Mouse (Mus musculus) megakaryocyte, adult 5-6 weeks (primary cell): ENCODE data around the gene Rbm26. TPM values are rescaled to one million over a fixed set of nuclear protein-coding genes. Genes with fewer than 3 reads are reported as not detected.

ENCODE experiments used
- ATAC-seq: 2 replicates; pipeline ENCODE4 v1.8.0; 2016; ENCODE audit warnings: mild to moderate bottlenecking, inconsistent platforms; ENCODE audit not compliant: poor library complexity, severe bottlenecking
- total RNA-seq, 2 experiments: library from RNA; stranded (forward) in 1 of 2; stranded (reverse) in 1 of 2; fragments of 153-499, 151-499 nt in 1 of 2; fragments of 221-1000, 200-1000 nt in 1 of 2; gene quantifications; 2 replicates each; pipeline versions ENCODE4 v1.2.3 to v1.2.4; 2015 to 2017

The Rbm26 gene
- total RNA-seq, 2 experiments from 2014 or later, result 35.6 to 41.5 TPM

DNA sequence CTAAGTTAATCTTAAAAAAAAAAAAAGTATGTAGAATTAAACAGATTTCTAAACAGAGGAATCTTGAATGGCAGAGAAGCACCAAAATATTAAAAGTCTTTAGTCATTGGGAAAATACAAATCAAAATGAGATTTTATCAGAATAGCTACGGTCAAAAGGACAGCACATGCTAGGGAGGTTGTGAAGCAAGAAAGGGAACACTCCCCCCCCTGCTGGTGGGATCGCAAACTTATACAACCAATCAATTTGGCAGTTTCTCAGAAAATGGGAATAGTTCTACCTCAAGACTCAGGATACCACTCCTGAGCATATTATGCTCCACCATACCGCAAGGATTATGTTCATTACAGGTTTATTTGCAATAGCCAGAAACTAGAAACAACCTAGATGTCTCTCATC is 80.9 kb downstream of the Rbm26 start:
- ATAC-seq, result no peak

DNA sequence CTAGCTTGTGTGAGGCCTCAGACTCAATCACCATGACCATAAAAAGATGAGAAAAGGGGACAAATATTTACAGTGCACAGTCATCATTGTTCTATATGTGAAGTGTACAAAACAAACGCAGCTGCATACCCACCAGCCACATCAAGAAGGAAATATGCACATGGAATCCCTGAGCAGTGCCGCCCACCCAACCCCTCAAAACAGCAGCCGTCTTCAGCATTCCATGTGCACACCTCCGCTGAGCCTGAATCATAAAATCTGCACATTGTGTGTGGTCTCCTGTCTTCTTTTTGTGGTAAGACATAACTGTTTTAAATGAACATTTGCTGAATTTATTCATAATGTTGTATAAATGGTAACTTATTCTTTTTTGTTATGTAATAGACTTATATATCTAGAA is 90.1 kb downstream of the Rbm26 start:
- ATAC-seq, result no peak

DNA sequence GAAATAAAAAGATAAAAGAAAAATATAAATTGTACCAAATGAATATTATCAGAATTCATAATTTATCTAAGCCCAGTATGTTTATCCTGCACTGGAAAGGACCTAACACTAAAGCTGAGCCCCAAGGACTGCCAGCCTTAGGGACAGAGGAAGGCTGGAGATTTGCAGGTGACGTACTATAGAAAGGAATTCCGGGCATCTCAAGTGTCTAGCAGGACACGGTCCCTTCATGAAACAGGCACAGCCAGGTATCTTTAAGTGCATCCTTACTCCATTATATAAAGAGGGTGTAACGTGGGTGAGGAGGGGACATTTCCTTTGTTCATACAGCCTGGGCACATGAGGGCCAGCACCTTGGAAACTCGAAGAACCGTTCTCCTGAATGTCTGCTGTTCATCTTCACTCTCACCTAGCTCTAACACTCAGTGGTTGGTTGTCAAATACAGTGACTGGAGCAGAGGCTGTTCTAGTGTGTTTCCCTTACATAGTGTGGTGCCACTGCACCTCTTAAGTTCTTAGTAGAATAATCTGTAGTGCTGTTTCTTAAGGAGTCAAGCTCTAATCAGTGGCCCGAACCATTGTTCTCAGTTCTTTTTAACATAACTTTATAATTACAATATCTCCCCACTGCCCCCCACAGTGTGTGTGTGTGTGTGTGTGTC is 91.7 kb downstream of the Rbm26 start:
- ATAC-seq, result no peak

DNA sequence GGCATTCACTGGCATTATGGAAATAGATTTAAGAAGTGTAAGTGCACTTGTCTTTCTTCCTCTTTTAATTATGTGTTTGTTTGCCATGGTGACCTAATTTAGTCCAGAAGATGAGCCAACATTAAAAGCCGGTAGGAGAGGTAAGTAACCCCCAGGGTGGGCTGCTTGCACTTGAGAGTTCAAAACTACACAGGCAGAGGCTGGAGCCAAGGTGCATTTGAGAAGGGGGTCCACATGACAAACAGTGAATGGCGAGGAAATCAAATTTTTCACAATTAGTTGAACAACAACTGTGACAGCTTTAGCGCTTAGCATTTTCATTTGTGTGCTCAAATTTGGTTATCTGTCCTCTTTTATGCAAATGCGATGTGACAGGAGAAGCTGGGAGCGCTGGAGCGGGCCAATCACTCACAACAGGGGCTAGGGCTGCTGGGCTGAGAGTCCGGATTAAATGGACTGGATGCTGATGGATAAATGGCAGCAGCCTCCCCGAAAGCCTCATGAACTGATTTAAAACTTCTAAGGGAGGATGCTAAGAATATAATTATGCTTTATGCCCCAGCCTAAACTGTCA is 92.3 kb downstream of the Rbm26 start:
- no peak for ATAC-seq

DNA sequence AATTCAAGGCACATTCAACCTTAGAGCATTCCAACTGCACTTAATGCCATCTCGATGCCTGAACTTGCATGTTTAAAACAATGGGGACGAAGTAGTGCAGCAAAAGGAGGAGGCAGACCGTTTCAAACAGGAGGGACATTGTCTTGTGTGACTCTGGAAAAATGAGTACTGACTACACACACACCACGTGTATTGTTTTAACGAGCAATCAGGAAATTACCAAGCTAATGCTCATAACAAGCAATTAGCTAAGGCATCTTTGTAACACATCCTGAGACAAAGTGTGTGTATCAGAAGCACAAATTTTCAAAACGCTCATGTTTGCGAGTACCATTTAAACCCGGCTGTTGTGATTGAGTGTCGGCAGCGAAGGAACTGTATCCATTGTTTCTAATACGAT is 93.0 kb downstream of the Rbm26 start:
- no peak for ATAC-seq

DNA sequence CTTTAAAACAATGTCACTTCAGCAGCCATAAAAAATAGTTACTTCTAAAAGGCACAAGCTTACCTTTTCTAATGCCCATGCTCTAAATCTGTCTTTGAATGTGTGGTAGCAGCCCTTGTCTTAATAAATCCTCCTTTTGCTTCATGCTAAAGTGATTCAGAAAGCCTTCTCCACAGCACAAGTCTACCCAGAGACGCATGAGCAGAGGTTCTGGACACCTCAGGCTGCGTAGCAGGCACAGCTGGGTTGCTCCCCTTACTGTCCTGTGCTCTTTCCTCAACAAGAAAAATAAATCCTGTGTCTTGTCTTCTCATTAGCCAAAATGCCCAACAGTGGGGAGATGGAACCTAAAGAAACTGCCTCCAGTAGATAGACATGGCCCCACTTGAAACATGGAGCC is 102.4 kb downstream of the Rbm26 start:
- ATAC-seq, result no peak

DNA sequence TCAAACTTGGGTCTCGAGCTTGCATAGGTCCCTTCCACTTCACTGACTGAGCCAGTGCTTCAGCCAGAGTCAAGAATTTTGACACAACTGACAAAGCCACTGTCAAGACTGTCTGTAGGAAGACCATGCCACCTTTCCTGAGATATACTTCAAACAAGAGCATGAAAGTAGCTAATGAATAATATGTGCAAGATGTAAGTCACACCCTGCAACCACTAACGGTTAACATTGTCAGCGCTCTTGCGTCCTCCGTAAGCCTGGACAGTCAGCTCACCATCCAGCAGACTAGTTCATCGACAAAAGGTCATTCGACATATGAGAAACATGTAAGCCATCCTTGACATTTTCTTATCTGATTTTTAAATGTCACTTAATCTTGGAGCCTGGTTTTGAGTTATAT is 102.8 kb downstream of the Rbm26 start:
- no peak for ATAC-seq

DNA sequence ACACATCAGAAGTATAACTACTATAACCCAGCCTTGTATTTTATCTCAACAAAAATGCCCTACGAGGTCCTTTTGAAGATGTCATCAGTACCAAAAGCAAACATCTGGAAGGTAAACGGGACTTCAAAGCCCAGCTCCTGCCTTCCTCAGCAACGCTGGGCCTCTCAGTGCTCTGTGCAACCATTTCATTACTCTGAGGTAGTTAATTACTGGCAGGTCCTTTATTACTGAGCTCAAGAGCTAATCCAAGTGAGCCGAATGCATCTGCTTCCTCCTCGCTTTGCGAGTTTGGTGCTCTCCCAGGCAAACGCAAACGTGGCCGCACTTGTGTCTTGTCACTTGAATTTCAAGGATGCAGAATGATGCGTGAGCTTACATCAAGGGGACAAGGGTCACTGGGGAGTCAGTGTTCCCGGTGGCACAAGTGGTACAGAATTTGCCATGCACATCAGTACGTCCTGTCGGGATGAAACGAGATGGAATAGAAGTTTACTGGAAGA is 106.1 kb downstream of the Rbm26 start:
- ATAC-seq, result no peak

DNA sequence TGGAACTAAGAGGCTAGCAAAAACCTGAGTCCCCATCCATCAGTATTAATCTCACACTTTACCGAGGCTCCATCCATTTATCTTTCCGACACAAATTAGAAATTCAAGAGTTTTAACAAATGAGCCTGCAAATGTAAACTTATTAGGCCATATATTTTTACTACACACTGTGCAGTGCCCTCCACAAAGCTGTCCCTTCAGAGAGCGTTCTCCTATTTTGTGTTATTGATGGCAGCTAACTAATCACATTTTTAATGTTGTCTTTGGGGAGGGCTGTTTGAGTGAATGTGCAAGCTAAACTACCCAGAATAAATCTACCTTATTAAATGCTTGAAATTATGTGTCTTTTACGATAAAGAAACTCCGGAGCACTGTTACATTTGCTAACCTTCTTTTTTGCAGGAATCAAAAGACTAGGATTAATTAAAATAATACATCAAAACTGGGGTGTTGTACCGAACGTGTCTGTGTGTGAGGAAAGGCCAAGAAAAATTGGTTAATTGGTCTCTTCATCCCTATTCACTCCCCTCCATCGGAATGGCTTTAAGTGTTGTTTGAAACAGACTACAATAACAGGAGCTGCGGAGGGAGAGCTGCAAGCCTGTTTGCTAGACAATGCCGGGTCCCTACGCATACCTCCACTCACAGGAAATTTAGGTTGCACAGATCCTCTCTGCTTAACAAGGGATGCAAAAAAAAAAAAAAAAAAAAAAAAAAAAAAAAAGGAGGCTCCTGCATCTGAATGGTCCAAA is 106.7 kb downstream of the Rbm26 start:
- no peak for ATAC-seq

DNA sequence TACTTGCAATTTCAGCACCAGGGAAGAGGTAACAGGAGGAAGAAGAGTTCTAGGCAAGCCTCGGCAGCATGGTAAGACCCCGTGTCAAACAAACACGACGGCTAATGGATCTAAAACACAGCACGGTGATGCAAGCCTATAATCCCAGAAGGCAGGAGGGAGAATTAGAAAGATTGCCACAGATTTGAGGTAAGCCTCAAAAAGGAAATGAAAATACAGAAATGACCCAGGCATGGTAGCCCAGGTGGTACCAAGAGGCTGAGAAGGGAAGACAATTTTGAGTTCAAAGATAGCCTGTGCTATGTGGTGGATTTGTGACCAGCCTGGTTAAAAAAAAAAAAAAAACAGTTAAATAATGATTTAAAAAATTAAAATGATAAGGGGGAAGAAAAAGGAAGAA is 109.1 kb downstream of the Rbm26 start:
- no peak for ATAC-seq

DNA sequence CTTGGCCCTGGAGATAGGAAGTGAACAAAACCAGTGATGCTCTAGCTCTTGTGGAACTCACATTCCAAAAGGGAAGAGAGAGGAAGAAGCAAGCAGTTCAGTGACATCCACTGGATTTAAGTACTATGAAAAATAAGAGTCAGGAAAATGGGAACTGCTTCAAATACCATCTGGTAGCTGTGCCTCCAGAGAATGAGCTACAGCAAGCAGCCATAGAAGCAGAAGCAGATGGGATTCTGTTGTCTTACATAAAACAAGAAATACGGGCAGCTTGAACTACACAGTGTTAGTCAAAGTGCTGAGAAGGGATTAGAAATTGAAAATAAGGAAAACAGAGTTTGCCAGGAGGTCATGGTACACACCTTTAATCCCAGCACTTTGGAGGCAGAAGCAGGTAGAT is 112.9 kb downstream of the Rbm26 start:
- no peak for ATAC-seq

DNA sequence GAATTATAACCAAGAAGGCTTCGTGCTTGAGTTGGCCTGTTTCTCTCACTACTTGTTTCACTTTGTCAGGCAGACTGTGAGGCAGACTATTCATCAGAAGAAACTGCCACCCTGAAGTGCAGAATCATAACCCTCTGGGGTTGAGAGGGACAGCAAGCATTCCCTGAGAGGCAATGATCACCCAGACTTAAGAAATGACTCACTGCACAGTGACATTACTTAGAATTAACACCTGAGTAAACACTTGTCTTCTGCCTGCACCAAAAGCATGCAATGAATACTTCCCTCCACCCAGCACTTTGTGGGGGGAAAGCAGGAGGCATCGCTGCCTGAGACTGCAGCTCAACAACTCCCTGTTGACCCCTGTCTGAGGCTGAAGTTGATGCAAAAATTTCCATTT is 115.9 kb downstream of the Rbm26 start:
- no peak for ATAC-seq

DNA sequence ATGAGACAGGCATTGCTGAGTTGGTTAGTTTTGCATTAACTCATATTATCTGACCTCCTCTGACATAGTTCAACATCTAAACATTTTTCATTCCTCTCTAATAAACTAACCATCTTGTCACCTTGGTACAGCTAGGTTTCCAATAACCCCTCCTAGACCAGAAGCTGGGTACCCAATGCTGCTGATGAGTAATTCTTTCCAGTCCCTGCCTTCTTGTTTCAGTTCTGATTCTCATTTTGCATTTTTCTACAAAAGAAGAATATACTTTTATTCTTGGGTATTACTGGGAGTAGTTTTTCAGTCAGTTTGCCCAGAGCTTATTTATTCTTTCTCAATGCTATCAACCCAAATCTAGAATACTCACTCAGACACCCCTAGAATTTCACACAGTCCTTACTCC is 119.2 kb downstream of the Rbm26 start:
- no peak for ATAC-seq

Other genes starting within 250 kb of the Rbm26 start
- gene Ndfip2, start 81.2 kb upstream of the Rbm26 start, total RNA-seq (2015), result 30.7 and 31.9 TPM in 2 replicates
- gene Ndfip2, start 81.2 kb upstream of the Rbm26 start, total RNA-seq (2017), result 12.1 and 15.8 TPM in 2 replicates